Mouse (Mus musculus) ES-E14 (cell line): ENCODE measurements around the gene Tmem135.

Experiments
- HCFC1 ChIP-seq: IDR thresholded peaks from 2 replicates; pipeline ENCODE4 v1.6.1; 2012; ENCODE audit warnings: low read length, inconsistent platforms, borderline replicate concordance; ENCODE audit not compliant: insufficient read depth
- MAFK ChIP-seq: IDR thresholded peaks from 2 replicates; pipeline ENCODE4 v1.6.1; 2014; ENCODE audit warnings: mild to moderate bottlenecking, low read depth, low read length, inconsistent platforms; ENCODE audit not compliant: insufficient read depth
- ZC3H11A ChIP-seq: IDR thresholded peaks from 2 replicates; pipeline ENCODE4 v1.6.1; 2012; ENCODE audit warnings: low read depth, mild to moderate bottlenecking, inconsistent platforms, low read length, borderline replicate concordance

- no peak for TF ChIP-seq MAFK
- TF ChIP-seq HCFC1 = no peak
- TF ChIP-seq ZC3H11A = no peak
Measured at GRCm38 (mm10) chr7:89296941-89297340, 107.1 kb downstream of the Tmem135 start.
